Mouse (Mus musculus): ENCODE results near the gene Ddah2. TPM values are rescaled to one million over a fixed set of nuclear protein-coding genes. Genes with fewer than 3 reads are reported as not detected.

The Ddah2 gene
- polyA plus RNA-seq (2015; fragmentation: Illumina TruSeq; extraction: RNeasy Lipid Tissue Mini Kit (QIAGEN cat#74804); ENCODE audit: insufficient read depth, low replicate concordance): 3.2 TPM

GRCm38 (mm10) chr17:35058911-35059892 is at the start of gene Ddah2:
Gene Ddah2 (plus strand): TSS chr17:35059035.

GRCm38 (mm10) chr17:35016376-35016775 is 42.5 kb upstream of the Ddah2 start, which contains the start of gene Vwa7:
Gene Vwa7 (plus strand): TSS chr17:35016579.

DNA sequence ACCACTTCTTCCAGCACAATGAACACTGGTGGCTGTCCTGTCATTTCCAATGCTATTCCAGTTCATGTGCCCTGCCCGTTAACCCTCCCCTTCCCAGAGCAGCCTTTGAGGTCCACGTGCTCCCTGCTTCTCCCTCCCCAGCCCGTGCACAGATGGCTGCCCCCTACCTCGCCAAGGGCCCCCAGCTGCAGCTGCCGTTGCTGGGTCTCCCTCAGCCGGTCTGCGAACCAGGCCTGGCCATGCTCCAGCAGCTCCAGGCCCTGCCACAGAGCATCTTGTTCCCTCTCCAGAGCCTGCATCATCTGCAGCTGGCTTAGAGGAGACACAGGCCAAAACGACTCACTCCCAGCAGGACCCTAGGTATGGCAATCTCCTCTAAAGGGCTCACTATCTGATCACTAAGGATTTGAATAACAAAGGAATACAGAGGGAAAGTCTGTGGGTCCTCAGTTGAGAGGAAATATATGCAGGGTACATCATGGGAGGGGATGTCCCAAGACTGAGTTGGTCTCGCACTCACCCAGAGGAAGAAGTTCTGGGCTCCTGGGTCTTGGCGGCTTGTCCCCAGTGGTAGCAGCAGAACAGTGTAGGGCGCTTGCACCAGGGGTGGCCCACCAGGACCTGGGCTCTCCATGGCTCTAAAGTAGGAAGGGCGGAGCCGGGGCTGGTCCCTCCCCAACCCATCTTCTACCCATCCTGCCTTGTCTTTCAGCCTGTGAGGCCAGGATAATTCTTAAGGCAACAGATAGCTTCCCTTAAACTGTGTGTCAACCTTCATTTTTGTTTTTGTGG is 31.4 kb upstream of the Ddah2 start, which contains the start of gene Sapcd1:
Sapcd1 (minus strand) TSS at position 740 of the 792 bp plus-strand sequence.

DNA sequence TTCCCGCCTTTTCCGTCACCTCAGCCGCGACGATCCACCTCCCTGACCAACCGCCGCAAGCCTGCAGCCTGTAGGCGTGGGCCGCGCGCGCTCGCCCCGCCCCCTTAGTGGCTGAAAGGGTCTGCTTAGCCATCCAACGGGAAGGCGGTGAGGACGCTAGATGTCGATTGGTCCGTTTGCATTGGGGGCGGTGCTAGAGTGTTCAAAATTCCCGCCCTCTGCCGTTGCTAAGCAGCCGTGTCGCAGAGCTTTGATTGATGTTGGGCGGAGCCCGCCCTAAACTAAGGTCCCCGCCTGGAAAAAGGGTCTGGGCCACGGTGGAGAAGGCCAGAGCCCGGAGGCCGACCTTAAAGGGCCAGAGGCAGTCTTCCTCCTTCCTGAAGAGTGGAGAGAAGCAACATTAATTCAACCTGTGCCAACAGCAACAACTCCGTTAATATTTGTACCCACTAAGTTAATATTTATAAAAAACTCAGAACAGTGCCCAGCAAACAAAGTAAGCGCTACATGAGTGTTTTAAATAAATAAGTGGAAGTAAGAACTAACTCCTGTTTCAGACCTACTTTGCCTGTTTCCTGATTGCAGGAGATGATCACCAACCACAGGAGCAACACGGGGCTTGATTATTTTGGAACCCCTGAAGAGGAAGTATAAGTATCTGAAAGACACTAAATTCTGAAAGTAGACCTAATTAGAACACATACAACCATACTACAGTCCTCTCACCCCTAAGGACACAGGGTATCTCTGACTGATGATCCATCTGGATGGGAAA is 12.0 kb upstream of the Ddah2 start, which contains the start of gene Msh5:
Msh5 (minus strand) TSS at position 65 of the 775 bp plus-strand sequence.

GRCm38 (mm10) chr17:35049561-35050016 is 9.2 kb upstream of the Ddah2 start, which contains the start of gene Clic1:
Gene Clic1 (plus strand): TSS chr17:35049966.

DNA sequence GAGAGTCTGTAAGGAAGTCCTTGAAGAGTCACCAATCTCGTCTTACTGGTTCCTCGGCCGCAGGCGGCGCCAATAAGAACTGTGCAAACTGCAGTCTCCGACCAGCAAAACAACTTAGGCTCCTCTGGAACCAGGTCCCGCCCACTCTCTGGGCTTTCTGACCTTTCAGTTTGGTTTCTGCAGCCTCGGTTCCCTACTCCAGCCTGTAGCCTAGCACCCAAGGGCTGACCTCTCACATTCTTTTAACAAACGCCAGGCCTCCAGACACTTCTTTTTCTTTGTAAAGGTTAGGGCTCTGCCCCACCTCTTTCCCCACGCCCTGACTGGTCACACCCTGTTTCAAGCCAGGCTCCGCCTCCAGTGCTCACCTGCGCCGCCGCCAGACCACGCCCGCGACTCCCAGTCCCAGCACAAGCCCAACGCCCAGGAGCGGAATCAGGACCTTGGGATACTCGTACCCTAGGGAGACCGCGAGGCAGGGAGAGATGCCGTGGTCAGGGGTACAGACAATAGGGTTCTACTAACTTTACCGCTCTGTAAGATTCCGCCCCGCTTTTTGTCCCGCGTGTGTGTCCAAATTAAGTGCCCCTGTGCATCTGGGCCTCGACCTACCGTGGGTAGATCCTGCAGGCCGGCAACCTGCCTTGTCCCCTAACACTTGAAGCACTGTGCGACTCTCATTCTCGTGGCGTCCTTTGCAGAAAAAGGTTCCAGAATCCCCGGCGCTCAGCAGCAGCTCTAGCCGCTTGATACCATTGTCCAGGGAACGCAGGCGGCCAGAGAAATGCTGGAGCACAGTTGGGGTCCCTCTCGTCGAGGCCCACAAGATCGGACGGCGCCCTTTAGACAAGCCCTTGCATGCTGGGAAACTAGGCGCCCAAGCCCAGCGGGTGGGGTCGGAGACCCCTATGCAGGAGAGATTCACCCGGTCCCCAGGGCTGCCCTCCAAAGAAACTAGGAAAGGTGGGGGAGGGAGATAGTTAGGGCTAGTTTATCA is 6.4 kb downstream of the Ddah2 start, which contains the start of gene Ly6g6c:
Ly6g6c (plus strand) TSS at position 438 of the 997 bp plus-strand sequence.

GRCm38 (mm10) chr17:35066084-35066483 is 7.2 kb downstream of the Ddah2 start, which contains the start of gene Mpig6b:
Gene Mpig6b (minus strand): TSS chr17:35066184.

GRCm38 (mm10) chr17:35076507-35077176 is 17.8 kb downstream of the Ddah2 start, which contains the start of gene Ly6g6e:
Gene Ly6g6e (plus strand): TSS chr17:35076902.

DNA sequence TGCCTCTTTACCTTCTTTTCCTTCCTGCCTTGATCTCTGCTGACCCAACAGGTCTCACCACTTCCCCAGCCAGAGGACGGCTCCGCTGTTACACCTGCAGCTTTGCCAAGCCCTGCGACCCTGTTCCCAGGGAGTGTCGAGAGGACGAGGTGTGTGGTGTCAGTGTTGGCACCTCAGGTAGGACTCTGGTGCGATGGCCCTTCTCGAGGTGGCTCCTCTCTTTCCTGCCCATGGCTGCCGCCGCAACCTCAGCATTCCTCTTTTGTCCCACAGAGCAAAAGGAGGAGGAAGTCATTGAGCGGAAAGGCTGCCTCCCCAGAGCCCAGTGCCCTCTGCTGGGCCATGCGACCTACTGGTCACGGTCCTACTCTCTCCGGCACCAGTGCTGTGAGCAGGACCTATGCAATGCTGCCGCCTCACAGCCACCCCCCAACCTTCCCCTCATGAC is 19.0 kb downstream of the Ddah2 start, which contains the start of gene Ly6g6d:
Ly6g6d (minus strand) TSS at position 280 of the 448 bp plus-strand sequence.

DNA sequence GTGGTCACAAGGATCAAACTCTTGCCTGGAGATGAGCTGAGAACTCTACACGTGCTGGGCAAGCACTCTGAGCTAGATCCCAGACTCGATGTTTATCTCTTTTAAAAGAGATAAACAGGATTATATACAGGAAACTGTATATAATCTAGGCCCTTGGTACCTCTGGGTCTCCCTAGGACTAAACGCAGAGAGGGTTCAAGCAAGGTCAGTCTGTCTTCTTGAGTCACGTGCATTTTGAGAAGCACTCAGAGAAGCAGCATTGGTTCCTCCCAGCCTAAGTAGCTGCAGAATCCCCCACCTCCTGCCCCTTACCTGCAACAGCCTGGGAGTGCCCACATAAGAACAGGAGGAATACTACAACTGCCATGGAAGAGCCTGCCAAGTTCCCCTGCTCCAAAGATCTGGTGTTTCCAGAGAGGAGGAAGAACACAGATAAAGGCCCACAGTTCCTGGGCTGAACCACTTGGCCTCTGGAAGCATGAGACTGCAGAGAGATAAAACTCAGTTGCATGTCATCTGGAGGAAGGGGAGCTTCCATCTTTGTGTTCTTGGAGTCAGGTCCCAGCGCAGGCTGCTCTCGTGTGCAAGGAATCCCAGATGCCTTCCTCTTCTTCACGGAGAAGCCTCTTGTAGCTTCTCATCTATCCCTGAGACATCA is 26.5 kb downstream of the Ddah2 start, which contains the start of gene Ly6g6f:
Ly6g6f (minus strand) TSS at position 403 of the 658 bp plus-strand sequence.

GRCm38 (mm10) chr17:35088825-35089644 is 30.2 kb downstream of the Ddah2 start, which contains the start of gene Abhd16a:
Gene Abhd16a (plus strand): TSS chr17:35089263.

GRCm38 (mm10) chr17:35108097-35108496 is 49.3 kb downstream of the Ddah2 start, which contains the start of gene Ly6g5c:
Gene Ly6g5c (plus strand): TSS chr17:35108279.

Other genes with a start within 250 kb of the Ddah2 start
- 32.1 TPM for gene Stk19, start 222.1 kb upstream of the Ddah2 start, polyA plus RNA-seq (2015; fragmentation: Illumina TruSeq; extraction: RNeasy Lipid Tissue Mini Kit (QIAGEN cat#74804); ENCODE audit: insufficient read depth, low replicate concordance)
- gene Dxo, start 222.0 kb upstream of the Ddah2 start, polyA plus RNA-seq (2015; fragmentation: Illumina TruSeq; extraction: RNeasy Lipid Tissue Mini Kit (QIAGEN cat#74804); ENCODE audit: insufficient read depth, low replicate concordance): 22.4 TPM
- 31.3 TPM for gene Skiv2l, start 208.8 kb upstream of the Ddah2 start, polyA plus RNA-seq (2015; fragmentation: Illumina TruSeq; extraction: RNeasy Lipid Tissue Mini Kit (QIAGEN cat#74804); ENCODE audit: insufficient read depth, low replicate concordance)
- 16.3 TPM for gene Nelfe, start 208.6 kb upstream of the Ddah2 start, polyA plus RNA-seq (2015; fragmentation: Illumina TruSeq; extraction: RNeasy Lipid Tissue Mini Kit (QIAGEN cat#74804); ENCODE audit: insufficient read depth, low replicate concordance)
- 101 TPM for gene Cfb, start 196.5 kb upstream of the Ddah2 start, polyA plus RNA-seq (2015; fragmentation: Illumina TruSeq; extraction: RNeasy Lipid Tissue Mini Kit (QIAGEN cat#74804); ENCODE audit: insufficient read depth, low replicate concordance)
- gene Zbtb12, start 179.6 kb upstream of the Ddah2 start, polyA plus RNA-seq (2015; fragmentation: Illumina TruSeq; extraction: RNeasy Lipid Tissue Mini Kit (QIAGEN cat#74804); ENCODE audit: insufficient read depth, low replicate concordance): 3.5 TPM
- gene Gm20547, start 177.0 kb upstream of the Ddah2 start, polyA plus RNA-seq (2015; fragmentation: Illumina TruSeq; extraction: RNeasy Lipid Tissue Mini Kit (QIAGEN cat#74804); ENCODE audit: insufficient read depth, low replicate concordance): not detected
- gene C2, start 160.8 kb upstream of the Ddah2 start, polyA plus RNA-seq (2015; fragmentation: Illumina TruSeq; extraction: RNeasy Lipid Tissue Mini Kit (QIAGEN cat#74804); ENCODE audit: insufficient read depth, low replicate concordance): 38.7 TPM
- 55.6 TPM for gene Ehmt2, start 160.6 kb upstream of the Ddah2 start, polyA plus RNA-seq (2015; fragmentation: Illumina TruSeq; extraction: RNeasy Lipid Tissue Mini Kit (QIAGEN cat#74804); ENCODE audit: insufficient read depth, low replicate concordance)
- gene Slc44a4, start 144.6 kb upstream of the Ddah2 start, polyA plus RNA-seq (2015; fragmentation: Illumina TruSeq; extraction: RNeasy Lipid Tissue Mini Kit (QIAGEN cat#74804); ENCODE audit: insufficient read depth, low replicate concordance): not detected
- 21.7 TPM for gene Neu1, start 127.8 kb upstream of the Ddah2 start, polyA plus RNA-seq (2015; fragmentation: Illumina TruSeq; extraction: RNeasy Lipid Tissue Mini Kit (QIAGEN cat#74804); ENCODE audit: insufficient read depth, low replicate concordance)
- 1.2 TPM for gene Hspa1b, start 99.8 kb upstream of the Ddah2 start, polyA plus RNA-seq (2015; fragmentation: Illumina TruSeq; extraction: RNeasy Lipid Tissue Mini Kit (QIAGEN cat#74804); ENCODE audit: insufficient read depth, low replicate concordance)
- not detected for gene Gm20481, start 89.1 kb upstream of the Ddah2 start, polyA plus RNA-seq (2015; fragmentation: Illumina TruSeq; extraction: RNeasy Lipid Tissue Mini Kit (QIAGEN cat#74804); ENCODE audit: insufficient read depth, low replicate concordance)
- gene Hspa1a, start 86.9 kb upstream of the Ddah2 start, polyA plus RNA-seq (2015; fragmentation: Illumina TruSeq; extraction: RNeasy Lipid Tissue Mini Kit (QIAGEN cat#74804); ENCODE audit: insufficient read depth, low replicate concordance): 0.52 TPM
- gene Hspa1l, start 86.3 kb upstream of the Ddah2 start, polyA plus RNA-seq (2015; fragmentation: Illumina TruSeq; extraction: RNeasy Lipid Tissue Mini Kit (QIAGEN cat#74804); ENCODE audit: insufficient read depth, low replicate concordance): not detected
- 45.5 TPM for gene Lsm2, start 77.2 kb upstream of the Ddah2 start, polyA plus RNA-seq (2015; fragmentation: Illumina TruSeq; extraction: RNeasy Lipid Tissue Mini Kit (QIAGEN cat#74804); ENCODE audit: insufficient read depth, low replicate concordance)
- gene Vars, start 58.0 kb upstream of the Ddah2 start, polyA plus RNA-seq (2015; fragmentation: Illumina TruSeq; extraction: RNeasy Lipid Tissue Mini Kit (QIAGEN cat#74804); ENCODE audit: insufficient read depth, low replicate concordance): 100 TPM
- 0.54 TPM for gene Vwa7, start 42.5 kb upstream of the Ddah2 start, polyA plus RNA-seq (2015; fragmentation: Illumina TruSeq; extraction: RNeasy Lipid Tissue Mini Kit (QIAGEN cat#74804); ENCODE audit: insufficient read depth, low replicate concordance)
- gene Sapcd1, start 31.0 kb upstream of the Ddah2 start, polyA plus RNA-seq (2015; fragmentation: Illumina TruSeq; extraction: RNeasy Lipid Tissue Mini Kit (QIAGEN cat#74804); ENCODE audit: insufficient read depth, low replicate concordance): 2.6 TPM
- gene Msh5, start 12.3 kb upstream of the Ddah2 start, polyA plus RNA-seq (2015; fragmentation: Illumina TruSeq; extraction: RNeasy Lipid Tissue Mini Kit (QIAGEN cat#74804); ENCODE audit: insufficient read depth, low replicate concordance): 6.1 TPM
- 228 TPM for gene Clic1, start 9.1 kb upstream of the Ddah2 start, polyA plus RNA-seq (2015; fragmentation: Illumina TruSeq; extraction: RNeasy Lipid Tissue Mini Kit (QIAGEN cat#74804); ENCODE audit: insufficient read depth, low replicate concordance)
- 0.26 TPM for gene Ly6g6c, start 6.4 kb downstream of the Ddah2 start, polyA plus RNA-seq (2015; fragmentation: Illumina TruSeq; extraction: RNeasy Lipid Tissue Mini Kit (QIAGEN cat#74804); ENCODE audit: insufficient read depth, low replicate concordance)
- 2.5 TPM for gene Mpig6b, start 7.1 kb downstream of the Ddah2 start, polyA plus RNA-seq (2015; fragmentation: Illumina TruSeq; extraction: RNeasy Lipid Tissue Mini Kit (QIAGEN cat#74804); ENCODE audit: insufficient read depth, low replicate concordance)
- not detected for gene Ly6g6e, start 17.9 kb downstream of the Ddah2 start, polyA plus RNA-seq (2015; fragmentation: Illumina TruSeq; extraction: RNeasy Lipid Tissue Mini Kit (QIAGEN cat#74804); ENCODE audit: insufficient read depth, low replicate concordance)
- not detected for gene Ly6g6d, start 19.0 kb downstream of the Ddah2 start, polyA plus RNA-seq (2015; fragmentation: Illumina TruSeq; extraction: RNeasy Lipid Tissue Mini Kit (QIAGEN cat#74804); ENCODE audit: insufficient read depth, low replicate concordance)
- gene Ly6g6f, start 26.6 kb downstream of the Ddah2 start, polyA plus RNA-seq (2015; fragmentation: Illumina TruSeq; extraction: RNeasy Lipid Tissue Mini Kit (QIAGEN cat#74804); ENCODE audit: insufficient read depth, low replicate concordance): 0.93 TPM
- 19.7 TPM for gene Abhd16a, start 30.2 kb downstream of the Ddah2 start, polyA plus RNA-seq (2015; fragmentation: Illumina TruSeq; extraction: RNeasy Lipid Tissue Mini Kit (QIAGEN cat#74804); ENCODE audit: insufficient read depth, low replicate concordance)
- not detected for gene Ly6g5c, start 49.2 kb downstream of the Ddah2 start, polyA plus RNA-seq (2015; fragmentation: Illumina TruSeq; extraction: RNeasy Lipid Tissue Mini Kit (QIAGEN cat#74804); ENCODE audit: insufficient read depth, low replicate concordance)
- gene Ly6g5b, start 56.4 kb downstream of the Ddah2 start, polyA plus RNA-seq (2015; fragmentation: Illumina TruSeq; extraction: RNeasy Lipid Tissue Mini Kit (QIAGEN cat#74804); ENCODE audit: insufficient read depth, low replicate concordance): 1.6 TPM
- 24.2 TPM for gene Gpank1, start 62.4 kb downstream of the Ddah2 start, polyA plus RNA-seq (2015; fragmentation: Illumina TruSeq; extraction: RNeasy Lipid Tissue Mini Kit (QIAGEN cat#74804); ENCODE audit: insufficient read depth, low replicate concordance)
- 133 TPM for gene Csnk2b, start 63.0 kb downstream of the Ddah2 start, polyA plus RNA-seq (2015; fragmentation: Illumina TruSeq; extraction: RNeasy Lipid Tissue Mini Kit (QIAGEN cat#74804); ENCODE audit: insufficient read depth, low replicate concordance)
- gene D17H6S53E, start 67.3 kb downstream of the Ddah2 start, polyA plus RNA-seq (2015; fragmentation: Illumina TruSeq; extraction: RNeasy Lipid Tissue Mini Kit (QIAGEN cat#74804); ENCODE audit: insufficient read depth, low replicate concordance): 15.5 TPM
- gene Apom, start 73.0 kb downstream of the Ddah2 start, polyA plus RNA-seq (2015; fragmentation: Illumina TruSeq; extraction: RNeasy Lipid Tissue Mini Kit (QIAGEN cat#74804); ENCODE audit: insufficient read depth, low replicate concordance): 0.33 TPM
- 69.9 TPM for gene Bag6, start 76.1 kb downstream of the Ddah2 start, polyA plus RNA-seq (2015; fragmentation: Illumina TruSeq; extraction: RNeasy Lipid Tissue Mini Kit (QIAGEN cat#74804); ENCODE audit: insufficient read depth, low replicate concordance)
- gene Prrc2a, start 105.9 kb downstream of the Ddah2 start, polyA plus RNA-seq (2015; fragmentation: Illumina TruSeq; extraction: RNeasy Lipid Tissue Mini Kit (QIAGEN cat#74804); ENCODE audit: insufficient read depth, low replicate concordance): 58.2 TPM
- gene Aif1, start 117.0 kb downstream of the Ddah2 start, polyA plus RNA-seq (2015; fragmentation: Illumina TruSeq; extraction: RNeasy Lipid Tissue Mini Kit (QIAGEN cat#74804); ENCODE audit: insufficient read depth, low replicate concordance): 157 TPM
- 139 TPM for gene Lst1, start 129.4 kb downstream of the Ddah2 start, polyA plus RNA-seq (2015; fragmentation: Illumina TruSeq; extraction: RNeasy Lipid Tissue Mini Kit (QIAGEN cat#74804); ENCODE audit: insufficient read depth, low replicate concordance)
- 99.6 TPM for gene Ltb, start 135.4 kb downstream of the Ddah2 start, polyA plus RNA-seq (2015; fragmentation: Illumina TruSeq; extraction: RNeasy Lipid Tissue Mini Kit (QIAGEN cat#74804); ENCODE audit: insufficient read depth, low replicate concordance)
- 15.3 TPM for gene Tnf, start 143.0 kb downstream of the Ddah2 start, polyA plus RNA-seq (2015; fragmentation: Illumina TruSeq; extraction: RNeasy Lipid Tissue Mini Kit (QIAGEN cat#74804); ENCODE audit: insufficient read depth, low replicate concordance)
- gene Lta, start 146.3 kb downstream of the Ddah2 start, polyA plus RNA-seq (2015; fragmentation: Illumina TruSeq; extraction: RNeasy Lipid Tissue Mini Kit (QIAGEN cat#74804); ENCODE audit: insufficient read depth, low replicate concordance): 24.3 TPM
- gene Gm16181, start 161.8 kb downstream of the Ddah2 start, polyA plus RNA-seq (2015; fragmentation: Illumina TruSeq; extraction: RNeasy Lipid Tissue Mini Kit (QIAGEN cat#74804); ENCODE audit: insufficient read depth, low replicate concordance): 0.72 TPM
- gene Atp6v1g2, start 174.6 kb downstream of the Ddah2 start, polyA plus RNA-seq (2015; fragmentation: Illumina TruSeq; extraction: RNeasy Lipid Tissue Mini Kit (QIAGEN cat#74804); ENCODE audit: insufficient read depth, low replicate concordance): 14.4 TPM
- gene Nfkbil1, start 176.8 kb downstream of the Ddah2 start, polyA plus RNA-seq (2015; fragmentation: Illumina TruSeq; extraction: RNeasy Lipid Tissue Mini Kit (QIAGEN cat#74804); ENCODE audit: insufficient read depth, low replicate concordance): 3.1 TPM
- 220 TPM for gene Ddx39b, start 182.7 kb downstream of the Ddah2 start, polyA plus RNA-seq (2015; fragmentation: Illumina TruSeq; extraction: RNeasy Lipid Tissue Mini Kit (QIAGEN cat#74804); ENCODE audit: insufficient read depth, low replicate concordance)
- gene H2-D1, start 203.7 kb downstream of the Ddah2 start, polyA plus RNA-seq (2015; fragmentation: Illumina TruSeq; extraction: RNeasy Lipid Tissue Mini Kit (QIAGEN cat#74804); ENCODE audit: insufficient read depth, low replicate concordance): 1,132 TPM

Data from spleen, adult 10 weeks (tissue).